Mouse (Mus musculus): ENCODE data around the gene Mt1. TPM values are rescaled to one million over a fixed set of nuclear protein-coding genes. Genes with fewer than 3 reads are reported as not detected.

The Mt1 gene
- polyA plus RNA-seq, 1 experiment = 1,753 TPM

DNA sequence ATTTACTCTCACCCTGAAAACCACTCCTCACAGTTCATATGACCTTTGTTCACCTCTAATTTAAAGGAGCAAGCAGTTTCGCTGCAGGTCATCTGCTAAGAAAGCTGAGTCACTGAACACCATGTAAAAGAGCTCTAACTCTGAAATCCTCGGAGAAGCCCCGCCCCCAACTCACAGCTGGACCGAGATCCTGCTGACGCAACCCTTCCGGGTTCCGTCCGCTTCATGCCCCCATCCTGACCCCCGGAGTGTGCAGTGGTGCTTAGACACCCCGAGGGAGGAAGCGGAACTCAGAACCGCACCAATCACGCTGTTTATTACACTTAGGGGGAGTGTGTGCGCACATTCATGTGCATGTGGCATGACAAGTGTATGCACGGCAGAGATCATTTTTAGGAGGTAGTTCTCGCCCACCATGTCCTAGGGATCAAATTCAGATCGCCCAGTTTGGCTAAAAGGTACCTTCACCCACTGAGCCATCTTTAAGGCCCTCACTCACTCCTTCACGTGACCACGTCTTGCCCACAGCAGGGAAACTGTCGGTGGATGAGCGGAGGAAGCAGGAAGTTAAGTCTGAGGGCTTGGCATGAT is 12.3 kb downstream of the Mt1 start:
- Histone ChIP-seq H3K27ac (ENCODE audit: control insufficient read depth, insufficient read depth, low read depth, low read length) (no peak overlapping the region), H3K4me3 (ENCODE audit: control insufficient read depth, low read depth, low read length) (peak overlapping the region; percentile 54), H3K27me3 (ENCODE audit: control insufficient read depth, insufficient read depth, low read length) (no peaks in the 10 kb centered on the region), H3K36me3 (ENCODE audit: control insufficient read depth, insufficient read depth, low read length) (no peaks in the 10 kb centered on the region), H3K4me1 (ENCODE audit: control insufficient read depth, insufficient read depth, low read length) (peaks cover 8% of the 10 kb centered on the region)
- no peak for TF ChIP-seq CTCF (IDR thresholded peaks at IDR 0.05; ENCODE audit: control insufficient read depth, insufficient read depth, insufficient replicate concordance, low read depth, low read length)
- TF ChIP-seq POLR2A (IDR thresholded peaks at IDR 0.05; ENCODE audit: control insufficient read depth, low read depth, low read length) = no peak

DNA sequence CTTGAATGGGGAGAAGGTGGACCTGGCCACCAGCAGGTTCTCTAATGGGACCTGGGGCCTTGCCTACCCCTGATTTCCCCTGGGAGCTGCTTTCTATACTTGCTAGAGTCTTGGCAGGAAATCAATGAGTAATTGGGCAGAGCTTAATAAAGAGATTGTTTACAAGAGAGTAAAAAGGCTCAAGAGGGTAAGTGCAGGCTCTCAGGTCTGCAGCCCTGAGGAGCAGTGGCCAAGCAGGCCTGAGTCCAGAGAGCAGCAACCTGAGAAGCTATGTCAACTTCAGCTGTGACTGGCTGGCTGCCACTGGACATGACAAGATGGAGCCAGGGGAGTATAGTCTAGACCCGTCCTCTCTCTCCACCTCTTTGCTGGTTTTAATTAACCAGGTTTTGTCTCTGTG is 14.0 kb downstream of the Mt1 start:
- H3K36me3 ChIP-seq (ENCODE audit: control insufficient read depth, insufficient read depth, low read length) = no peaks in the 10 kb centered on the region
- no peak for TF ChIP-seq CTCF (IDR thresholded peaks at IDR 0.05; ENCODE audit: control insufficient read depth, insufficient read depth, insufficient replicate concordance, low read depth, low read length)
- no peak for TF ChIP-seq POLR2A (IDR thresholded peaks at IDR 0.05; ENCODE audit: control insufficient read depth, low read depth, low read length)
- H3K4me1 ChIP-seq (ENCODE audit: control insufficient read depth, insufficient read depth, low read length) = peaks cover 3% of the 10 kb centered on the region
- H3K27me3 ChIP-seq (ENCODE audit: control insufficient read depth, insufficient read depth, low read length) = no peaks in the 10 kb centered on the region
- H3K4me3 ChIP-seq (ENCODE audit: control insufficient read depth, low read depth, low read length) = no peak overlapping the region
- H3K27ac ChIP-seq (ENCODE audit: control insufficient read depth, insufficient read depth, low read depth, low read length) = no peak overlapping the region

DNA sequence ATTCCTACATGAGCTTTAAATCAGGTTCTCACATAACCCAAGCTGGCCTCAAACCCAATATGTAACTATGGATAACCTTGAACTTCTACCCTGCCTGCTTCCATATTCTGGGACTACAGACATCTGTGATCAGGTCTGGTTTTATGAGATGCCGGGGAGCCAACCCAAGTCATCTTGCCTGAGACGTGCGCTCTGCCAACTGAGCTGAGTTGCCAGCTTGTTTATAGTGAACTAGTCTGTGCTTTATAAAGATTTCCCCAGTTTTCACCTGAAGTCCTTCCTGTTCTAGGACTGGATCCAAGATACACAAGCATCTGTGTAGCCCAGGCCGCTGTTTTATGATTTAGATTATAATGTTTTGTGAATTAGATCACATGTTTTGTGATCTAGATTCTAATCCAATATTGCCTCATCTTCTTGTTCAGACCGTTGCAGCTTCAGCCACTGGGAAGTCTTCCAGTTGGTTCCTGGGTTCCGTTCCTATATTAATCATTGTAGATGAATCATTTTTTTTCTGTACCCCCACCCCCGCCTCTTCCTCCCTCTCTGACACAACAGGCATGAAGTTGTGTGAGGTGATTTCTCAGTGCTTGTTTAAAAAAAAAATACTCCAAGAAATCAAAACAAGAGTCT is 15.8 kb downstream of the Mt1 start:
- H3K4me1 ChIP-seq (ENCODE audit: control insufficient read depth, insufficient read depth, low read length) = peaks cover 3% of the 10 kb centered on the region
- TF ChIP-seq POLR2A (IDR thresholded peaks at IDR 0.05; ENCODE audit: control insufficient read depth, low read depth, low read length) (no peak), CTCF (IDR thresholded peaks at IDR 0.05; ENCODE audit: control insufficient read depth, insufficient read depth, insufficient replicate concordance, low read depth, low read length) (no peak)
- H3K4me3 ChIP-seq (ENCODE audit: control insufficient read depth, low read depth, low read length) = no peak overlapping the region
- H3K36me3 ChIP-seq (ENCODE audit: control insufficient read depth, insufficient read depth, low read length) = no peaks in the 10 kb centered on the region
- no peak overlapping the region for H3K27ac ChIP-seq (ENCODE audit: control insufficient read depth, insufficient read depth, low read depth, low read length)
- H3K27me3 ChIP-seq (ENCODE audit: control insufficient read depth, insufficient read depth, low read length) = no peaks in the 10 kb centered on the region

DNA sequence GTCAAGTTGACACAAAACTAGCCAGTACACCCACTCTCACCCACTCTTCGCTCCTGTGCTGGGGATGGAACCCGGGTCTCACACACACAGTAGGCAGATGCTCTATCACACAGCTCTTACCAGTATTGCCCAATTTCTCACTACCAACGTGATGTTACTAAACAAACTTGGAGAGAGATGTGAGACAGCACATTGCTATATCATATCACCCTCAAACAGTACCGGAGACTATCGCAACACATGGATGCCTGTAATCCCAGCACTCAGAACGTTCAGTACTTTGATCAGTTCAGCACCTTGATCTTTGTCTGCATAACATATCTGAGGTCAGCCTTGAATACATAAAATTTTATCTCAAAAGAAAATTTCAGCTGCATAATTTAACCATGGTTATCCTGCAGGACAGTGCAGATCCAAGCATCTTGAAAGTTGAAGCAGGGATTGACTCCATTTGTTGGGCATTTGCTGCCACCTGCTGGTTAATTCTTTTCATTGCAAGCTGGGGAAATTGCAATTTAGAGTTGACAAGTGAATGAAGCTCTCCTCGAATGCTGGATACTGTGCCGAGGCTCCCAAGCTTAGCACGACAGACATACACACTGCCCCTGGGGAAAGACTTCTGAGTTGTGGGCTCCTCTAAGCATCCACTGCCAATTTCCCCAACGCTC is 20.5 kb downstream of the Mt1 start:
- no peaks in the 10 kb centered on the region for H3K36me3 ChIP-seq (ENCODE audit: control insufficient read depth, insufficient read depth, low read length)
- no peak overlapping the region for H3K27ac ChIP-seq (ENCODE audit: control insufficient read depth, insufficient read depth, low read depth, low read length)
- no peak overlapping the region for H3K4me3 ChIP-seq (ENCODE audit: control insufficient read depth, low read depth, low read length)
- TF ChIP-seq CTCF (IDR thresholded peaks at IDR 0.05; ENCODE audit: control insufficient read depth, insufficient read depth, insufficient replicate concordance, low read depth, low read length) (peak; percentile 51; the same call in 1 of the 2 replicates), POLR2A (IDR thresholded peaks at IDR 0.05; ENCODE audit: control insufficient read depth, low read depth, low read length) (no peak)
- H3K27me3 ChIP-seq (ENCODE audit: control insufficient read depth, insufficient read depth, low read length) = no peaks in the 10 kb centered on the region
- no peaks in the 10 kb centered on the region for H3K4me1 ChIP-seq (ENCODE audit: control insufficient read depth, insufficient read depth, low read length)

DNA sequence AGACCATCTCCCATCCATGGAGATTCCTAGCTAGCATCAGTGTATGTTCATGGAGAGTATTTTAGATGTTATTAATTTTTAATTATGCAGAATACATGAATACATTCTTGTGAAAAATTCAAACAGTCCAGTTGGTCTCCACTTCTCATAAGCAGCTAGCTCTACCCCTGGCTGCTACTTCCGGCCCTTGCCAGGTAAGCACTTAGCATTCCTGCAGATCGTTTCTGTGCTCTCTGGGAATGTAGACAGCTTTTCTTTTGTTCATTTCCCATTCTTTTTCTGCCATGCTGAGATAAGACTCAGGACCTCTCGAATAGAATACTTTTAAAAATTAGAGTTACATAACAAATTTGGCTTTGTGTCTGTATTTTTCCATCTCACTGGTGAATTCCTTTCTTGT is 25.2 kb downstream of the Mt1 start:
- Histone ChIP-seq H3K27me3 (ENCODE audit: control insufficient read depth, insufficient read depth, low read length) (no peaks in the 10 kb centered on the region), H3K4me1 (ENCODE audit: control insufficient read depth, insufficient read depth, low read length) (no peaks in the 10 kb centered on the region), H3K4me3 (ENCODE audit: control insufficient read depth, low read depth, low read length) (no peak overlapping the region), H3K36me3 (ENCODE audit: control insufficient read depth, insufficient read depth, low read length) (no peaks in the 10 kb centered on the region), H3K27ac (ENCODE audit: control insufficient read depth, insufficient read depth, low read depth, low read length) (no peak overlapping the region)
- TF ChIP-seq CTCF (IDR thresholded peaks at IDR 0.05; ENCODE audit: control insufficient read depth, insufficient read depth, insufficient replicate concordance, low read depth, low read length) (no peak), POLR2A (IDR thresholded peaks at IDR 0.05; ENCODE audit: control insufficient read depth, low read depth, low read length) (no peak)

DNA sequence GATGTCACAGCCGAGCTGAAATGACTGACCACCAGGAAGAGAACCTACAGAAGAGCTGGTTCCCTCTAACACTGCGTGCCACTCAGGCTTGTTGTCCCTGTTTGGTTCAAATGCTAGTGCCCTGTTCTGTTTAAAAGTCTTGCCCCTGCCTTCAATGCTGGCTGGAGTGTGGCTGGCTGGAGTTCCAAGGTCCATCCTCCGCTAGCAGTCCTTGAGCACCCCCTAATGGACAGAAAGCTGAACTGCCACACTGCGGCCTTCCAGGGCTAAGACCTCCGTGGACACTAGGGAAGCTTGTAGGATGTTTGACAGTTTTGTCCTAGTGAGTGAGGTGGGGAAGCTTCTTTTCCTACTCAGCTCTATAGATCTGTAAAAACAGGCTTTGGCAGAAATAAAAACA is 26.9 kb downstream of the Mt1 start:
- no peaks in the 10 kb centered on the region for H3K4me1 ChIP-seq (ENCODE audit: control insufficient read depth, insufficient read depth, low read length)
- no peaks in the 10 kb centered on the region for H3K27me3 ChIP-seq (ENCODE audit: control insufficient read depth, insufficient read depth, low read length)
- no peaks in the 10 kb centered on the region for H3K36me3 ChIP-seq (ENCODE audit: control insufficient read depth, insufficient read depth, low read length)
- H3K4me3 ChIP-seq (ENCODE audit: control insufficient read depth, low read depth, low read length) = no peak overlapping the region
- TF ChIP-seq CTCF (IDR thresholded peaks at IDR 0.05; ENCODE audit: control insufficient read depth, insufficient read depth, insufficient replicate concordance, low read depth, low read length) = peak; percentile 91; the same call in 1 of the 2 replicates
- TF ChIP-seq POLR2A (IDR thresholded peaks at IDR 0.05; ENCODE audit: control insufficient read depth, low read depth, low read length) = no peak
- H3K27ac ChIP-seq (ENCODE audit: control insufficient read depth, insufficient read depth, low read depth, low read length) = no peak overlapping the region

DNA sequence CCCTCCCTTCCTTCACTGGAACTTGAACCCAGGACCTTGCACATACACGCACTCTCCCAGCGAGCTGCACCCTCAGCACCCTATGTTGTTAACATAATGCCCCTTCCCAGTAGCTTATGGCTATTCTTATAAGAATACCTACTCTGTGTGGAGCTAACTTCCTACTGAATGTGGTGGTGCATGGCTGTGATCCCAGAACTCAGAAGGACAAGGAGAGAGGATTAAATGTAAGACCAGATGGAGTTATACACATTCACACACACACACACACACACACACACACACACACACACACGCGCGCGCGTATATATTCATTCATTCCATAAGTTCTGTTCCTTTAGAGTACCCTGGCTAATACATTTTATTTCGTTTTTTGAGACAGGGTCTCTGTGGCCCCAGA is 27.4 kb downstream of the Mt1 start:
- no peaks in the 10 kb centered on the region for H3K4me1 ChIP-seq (ENCODE audit: control insufficient read depth, insufficient read depth, low read length)
- H3K4me3 ChIP-seq (ENCODE audit: control insufficient read depth, low read depth, low read length) = no peak overlapping the region
- no peak overlapping the region for H3K27ac ChIP-seq (ENCODE audit: control insufficient read depth, insufficient read depth, low read depth, low read length)
- no peaks in the 10 kb centered on the region for H3K36me3 ChIP-seq (ENCODE audit: control insufficient read depth, insufficient read depth, low read length)
- no peaks in the 10 kb centered on the region for H3K27me3 ChIP-seq (ENCODE audit: control insufficient read depth, insufficient read depth, low read length)
- TF ChIP-seq CTCF (IDR thresholded peaks at IDR 0.05; ENCODE audit: control insufficient read depth, insufficient read depth, insufficient replicate concordance, low read depth, low read length) (no peak), POLR2A (IDR thresholded peaks at IDR 0.05; ENCODE audit: control insufficient read depth, low read depth, low read length) (no peak)
